Mouse (Mus musculus) ES-E14 (cell line): ENCODE data around the gene Gm10778. TPM values are rescaled to one million over a fixed set of nuclear protein-coding genes. Genes with fewer than 3 reads are reported as not detected.

ENCODE experiments used
- DNase-seq: peaks from one replicate; pipeline ENCODE4 v3.0.0-alpha.2; 2013; ENCODE audit warnings: low read depth, low spot score
- H3K27ac ChIP-seq: 2 replicates; pipeline ENCODE4 v1.5.1; 2012; ENCODE audit warnings: low read depth, mild to moderate bottlenecking, low read length, moderate library complexity, mixed read lengths; ENCODE audit not compliant: poor library complexity, insufficient read depth, severe bottlenecking
- H3K36me3 ChIP-seq: 2 replicates; pipeline ENCODE4 v1.6.1; 2012; ENCODE audit warnings: mild to moderate bottlenecking, low read length, moderate library complexity, mixed read lengths; ENCODE audit not compliant: control insufficient read depth, poor library complexity, insufficient read depth, severe bottlenecking
- H3K4me1 ChIP-seq, 2 experiments: fragments of 150-350 bp in 1 of 2; sonication (generic) in 1 of 2; 2 replicates each; pipeline ENCODE4 v1.6.1; 2012; ENCODE audit warnings: low read length in 2 of 2, mild to moderate bottlenecking in 1 of 2, mixed read lengths in 1 of 2; ENCODE audit not compliant: control insufficient read depth in 2 of 2, insufficient read depth in 2 of 2, poor library complexity in 1 of 2
- H3K4me3 ChIP-seq, 2 experiments: fragments of 150-350 bp in 1 of 2; sonication (generic) in 1 of 2; 2 replicates each; pipeline ENCODE4 v1.5.1; 2012; ENCODE audit warnings: low read length in 2 of 2, low read depth in 1 of 2, mild to moderate bottlenecking in 1 of 2, mixed read lengths in 1 of 2; ENCODE audit not compliant: insufficient read depth in 1 of 2, poor library complexity in 1 of 2, severe bottlenecking in 1 of 2
- H3K9ac ChIP-seq: 2 replicates; pipeline ENCODE4 v1.6.1; 2012; ENCODE audit warnings: low read depth, mild to moderate bottlenecking, low read length, mixed read lengths; ENCODE audit not compliant: poor library complexity, insufficient read depth, severe bottlenecking
- H3K9me3 ChIP-seq: fragments of 150-350 bp; sonication (generic); 2 replicates; pipeline ENCODE4 v1.6.1; 2012; ENCODE audit warnings: low read depth, mild to moderate bottlenecking, low read length; ENCODE audit not compliant: control insufficient read depth, insufficient read depth
- CHD2 ChIP-seq: IDR thresholded peaks from 2 replicates; pipeline ENCODE4 v1.6.1; 2014; ENCODE audit warnings: mild to moderate bottlenecking, low read depth, low read length, inconsistent platforms
- HCFC1 ChIP-seq: IDR thresholded peaks from 2 replicates; pipeline ENCODE4 v1.6.1; 2012; ENCODE audit warnings: low read length, inconsistent platforms, borderline replicate concordance; ENCODE audit not compliant: insufficient read depth
- MAFK ChIP-seq: IDR thresholded peaks from 2 replicates; pipeline ENCODE4 v1.6.1; 2014; ENCODE audit warnings: mild to moderate bottlenecking, low read depth, low read length, inconsistent platforms; ENCODE audit not compliant: insufficient read depth
- ZC3H11A ChIP-seq: IDR thresholded peaks from 2 replicates; pipeline ENCODE4 v1.6.1; 2012; ENCODE audit warnings: low read depth, mild to moderate bottlenecking, inconsistent platforms, low read length, borderline replicate concordance
- ZNF384 ChIP-seq: IDR thresholded peaks from 2 replicates; pipeline ENCODE4 v1.6.1; 2012; ENCODE audit warnings: low read depth, low read length, inconsistent platforms
- in situ Hi-C, 2 experiments: fragments of 600-800 bp; cut with MboI; formaldehyde crosslinking; loops; one replicate each; pipeline ENCODE4 v1.15.1; 2025; ENCODE audit warnings: low sequenced_read_pairs in 2 of 2, inconsistent platforms in 1 of 2; ENCODE audit not compliant: unreplicated experiment in 2 of 2
- total RNA-seq: library from RNA; depleted of rRNA; stranded (reverse); fragments of 300-350 nt; gene quantifications from 2 replicates; pipeline ENCODE4 v1.2.3, GENCODE M21; 2012

The Gm10778 gene
- total RNA-seq, 1 experiment = 5.3 TPM

DNA sequence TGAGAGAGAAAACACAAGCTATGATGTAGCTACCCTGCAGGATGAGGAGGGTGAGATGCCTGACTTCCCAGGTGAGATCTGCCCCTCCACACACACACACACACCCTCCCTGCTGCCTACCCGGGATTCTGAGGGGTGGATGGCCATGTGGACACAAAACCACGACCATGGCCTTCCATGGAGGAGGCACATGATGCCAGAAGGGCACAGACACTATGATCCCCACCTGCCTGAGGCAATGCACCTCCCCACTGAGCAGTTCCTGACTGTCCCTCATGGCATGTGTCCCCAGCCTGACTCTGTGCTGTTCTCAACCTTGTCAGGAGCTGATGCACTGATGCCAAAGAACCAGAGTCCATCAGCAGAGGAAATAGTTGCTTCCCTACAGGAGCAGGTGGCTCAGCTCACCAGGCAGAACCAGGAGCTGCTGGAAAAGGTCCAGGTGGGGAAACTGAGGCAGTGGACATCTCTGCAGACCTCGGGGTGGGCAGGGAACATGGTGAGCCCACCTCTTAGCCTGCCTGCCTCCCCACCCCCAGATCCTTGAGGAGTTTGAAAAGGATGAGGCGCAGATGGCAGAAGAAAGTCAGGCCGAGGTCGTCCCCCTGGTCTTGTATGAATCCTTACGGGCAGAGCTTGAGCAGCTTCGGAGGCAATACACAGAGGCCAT is 6.7 kb upstream of the Gm10778 start:
- in situ Hi-C loops = no loop called here
- H3K9ac ChIP-seq = no peak overlapping the region
- TF ChIP-seq CHD2 = no peak
- TF ChIP-seq ZNF384 = no peak
- TF ChIP-seq HCFC1 = no peak
- no peak for TF ChIP-seq ZC3H11A
- TF ChIP-seq MAFK = no peak
- no peaks in the 10 kb centered on the region for H3K36me3 ChIP-seq
- no peak overlapping the region for H3K27ac ChIP-seq
- no peaks in the 10 kb centered on the region for H3K9me3 ChIP-seq
- no peak for DNase-seq
- no peak overlapping the region; a peak in 1 of 4 replicates for H3K4me3 ChIP-seq
- H3K4me1 ChIP-seq = peaks cover 0 to 14% of the 10 kb centered on the region in 2 experiments; a peak in 1 of 4 replicates

- Histone ChIP-seq H3K27ac (peak overlapping the region; percentile 18; the same call in 1 of the 2 replicates), H3K9me3 (no peaks in the 10 kb centered on the region), H3K4me1 (peaks cover 0 to 14% of the 10 kb centered on the region in 2 experiments; a peak in 1 of 4 replicates), H3K36me3 (no peaks in the 10 kb centered on the region), H3K4me3 (peak overlapping the region; percentile 60 to 76), H3K9ac (peak overlapping the region; percentile 87)
- TF ChIP-seq ZC3H11A (no peak), HCFC1 (no peak), CHD2 (no peak), MAFK (no peak), ZNF384 (no peak)
- in situ Hi-C loops = no loop called here
- DNase-seq = no peak
Observed at GRCm38 (mm10) chr10:81642648-81643448, 6.0 kb upstream of the Gm10778 start.

GRCm38 (mm10) chr10:81643449-81644055 is 5.3 kb upstream of the Gm10778 start:
- H3K4me3 ChIP-seq = peak overlapping the region; percentile 60 to 76
- in situ Hi-C loops = no loop called here
- peak overlapping the region; percentile 18 for H3K27ac ChIP-seq
- no peaks in the 10 kb centered on the region for H3K36me3 ChIP-seq
- TF ChIP-seq CHD2 (no peak), ZNF384 (no peak), ZC3H11A (no peak), MAFK (no peak), HCFC1 (no peak; the same call in 1 of the 2 replicates)
- H3K4me1 ChIP-seq = peaks cover 0 to 14% of the 10 kb centered on the region in 2 experiments; a peak in 1 of 4 replicates
- DNase-seq = peak; percentile 86
- H3K9ac ChIP-seq = peak overlapping the region; percentile 87
- no peaks in the 10 kb centered on the region for H3K9me3 ChIP-seq

DNA sequence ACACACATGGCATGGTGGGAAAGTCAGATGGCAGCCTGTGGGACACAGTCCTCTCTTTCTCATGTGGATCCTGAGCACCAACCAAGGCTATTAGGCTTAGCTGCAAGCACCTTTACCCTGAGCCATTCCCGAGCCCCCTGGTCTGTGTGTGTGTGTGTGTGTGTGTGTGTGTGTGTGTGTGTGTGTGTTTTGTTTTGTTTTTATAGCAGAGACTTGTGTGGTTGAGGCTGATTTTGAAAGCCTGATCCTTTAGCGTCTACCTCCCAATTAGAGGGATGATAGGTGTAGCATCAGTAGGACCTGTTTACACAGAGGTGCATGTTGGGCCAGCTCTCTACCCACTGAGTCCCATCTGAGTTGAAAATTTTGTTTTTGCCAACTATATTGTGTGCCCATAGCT is 4.7 kb upstream of the Gm10778 start:
- DNase-seq = no peak
- Histone ChIP-seq H3K4me1 (peaks cover 0 to 14% of the 10 kb centered on the region in 2 experiments; a peak in 1 of 4 replicates), H3K36me3 (no peaks in the 10 kb centered on the region), H3K4me3 (peak overlapping the region; percentile 60 to 76), H3K9me3 (no peaks in the 10 kb centered on the region), H3K9ac (peak overlapping the region; percentile 87), H3K27ac (no peak overlapping the region; the same call in 1 of the 2 replicates)
- in situ Hi-C loops = no loop called here
- no peak for TF ChIP-seq ZC3H11A
- TF ChIP-seq HCFC1 = no peak
- TF ChIP-seq ZNF384 = no peak
- no peak for TF ChIP-seq CHD2
- TF ChIP-seq MAFK = no peak
